Mouse (Mus musculus): ENCODE results near the gene Slc17a2.

DNA sequence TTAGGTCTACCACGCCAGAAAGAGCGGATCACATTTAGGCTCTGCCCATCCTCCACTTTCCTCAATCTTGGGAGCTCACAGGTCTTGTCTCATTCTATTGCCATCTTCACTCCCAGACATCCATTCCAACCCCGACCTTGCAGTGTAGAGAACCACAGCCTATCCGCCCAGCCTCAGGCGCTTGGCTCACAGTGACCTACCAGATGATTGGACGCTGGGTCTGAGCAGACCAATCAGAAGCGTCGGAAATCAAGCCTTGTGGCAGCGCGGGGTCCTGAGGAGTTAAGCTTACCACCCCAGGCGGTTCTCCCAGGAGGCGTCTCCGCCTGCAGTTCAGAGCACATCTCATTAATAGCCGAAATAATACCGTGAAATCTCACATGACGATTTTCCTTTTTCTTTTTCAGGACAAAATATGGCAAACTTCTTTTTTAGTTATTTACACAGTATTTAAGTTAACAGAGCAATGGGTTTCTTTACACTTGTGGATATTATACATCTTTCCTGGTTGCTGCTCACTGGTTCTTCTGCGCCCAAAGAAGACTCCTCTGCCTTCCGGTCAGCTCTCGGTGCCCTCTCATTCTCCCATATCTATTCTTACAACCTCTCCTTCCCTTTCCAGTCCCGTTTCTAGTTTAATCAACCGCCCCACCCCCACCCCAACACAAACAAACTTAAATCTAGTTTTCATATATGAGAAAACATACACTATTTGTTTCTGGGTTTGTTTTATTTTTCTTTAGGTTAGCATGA is 34.1 kb upstream of the Slc17a2 start:
- TF ChIP-seq POLR2A (IDR thresholded peaks at IDR 0.05; ENCODE audit: borderline replicate concordance, low read depth, low read length) (no peak), CTCF (IDR thresholded peaks at IDR 0.05; ENCODE audit: low read depth, low read length) (no peak)

Data from bone marrow macrophage, adult 2 months (primary cell).